ENCODE assay signal across 13 mouse cellular contexts in genomic region chr2:135773194-135773972, GRCm38 (mm10).
DNase-seq lines count a peak whose midpoint lies in the region; ATAC-seq and TF ChIP-seq lines count a peak whose summit lies in the region.
"Had no signal": no experiment of that assay in that cellular context is flagged by ENCODE, and none has a peak within 500 bp of the region (broad histone marks: within the 10 kb centered on the region; RNA-seq: fewer than 3 reads in every experiment).

No protein-coding gene starts in this region.

- WGBS in limb, embryonic 11.5 days: 39% methylated on average over 10 of the region's 10 CpGs
- 41% methylated on average over 10 of the region's 10 CpGs for WGBS in limb, embryonic 10.5 days
- 65% methylated on average over 10 of the region's 10 CpGs for WGBS in hindbrain, embryonic 12.5 days
- 78% methylated on average over 10 of the region's 10 CpGs for WGBS in forebrain, embryonic 16.5 days

- no peak for DNase-seq in frontal cortex, postnatal 25 days (ENCODE audit: low spot score in 2 of 2)
- DNase-seq in limb, embryonic 11.5 days (ENCODE audit: low spot score): no peak
- no peak for DNase-seq in limb, embryonic 10.5 days (ENCODE audit: low spot score)
- DNase-seq: cerebellum, postnatal 36 days; lung, postnatal 4 days; thymus, adult 18-20 months had no signal

- peak; percentile 82 for ATAC-seq in frontal cortex, adult (ENCODE audit: low TSS enrichment)
- peak; percentile 47; the same call in 1 of the 2 replicates for ATAC-seq in limb, embryonic 11.5 days (ENCODE audit: insufficient number of reproducible peaks, low FRiP score, low TSS enrichment, low read depth)
- ATAC-seq in granulocyte monocyte progenitor cell, adult 5-6 weeks (replicated peaks; ENCODE audit: poor library complexity, severe bottlenecking): peak; percentile 74
- no peak for ATAC-seq in hindbrain, embryonic 12.5 days (ENCODE audit: low FRiP score)
- no peak for ATAC-seq in forebrain, embryonic 16.5 days
- ATAC-seq: forebrain, embryonic 14.5 days had no signal

- H3K4me2 ChIP-seq in limb, embryonic 11.5 days (ENCODE audit: low read depth, severe bottlenecking): no peak overlapping the region
- H3K4me2 ChIP-seq in myocyte (ENCODE audit: low read depth): peak overlapping the region; percentile 80
- no peak overlapping the region for H3K4me2 ChIP-seq in hindbrain, embryonic 12.5 days (replicated peaks)
- H3K4me2 ChIP-seq in forebrain, embryonic 16.5 days (ENCODE audit: low read length): no peak overlapping the region
- H3K4me2 ChIP-seq: neural tube, embryonic 12.5 days had no signal

- H3K4me1 ChIP-seq in limb, embryonic 11.5 days (ENCODE audit: control insufficient read depth, insufficient read depth, low read length): 0 out of 2 replicates have a peak, but pooled peaks cover 7% of the 10 kb centered on the region
- peaks cover 20% of the 10 kb centered on the region for H3K4me1 ChIP-seq in limb, embryonic 10.5 days
- H3K4me1 ChIP-seq in hindbrain, embryonic 12.5 days: peaks cover 8% of the 10 kb centered on the region; the same call in 1 of the 2 replicates
- no peaks in the 10 kb centered on the region for H3K4me1 ChIP-seq in forebrain, embryonic 16.5 days (replicated peaks; ENCODE audit: control insufficient read depth, insufficient read depth, low read length)

- no peak overlapping the region for H3K4me3 ChIP-seq in limb, embryonic 11.5 days (ENCODE audit: low read depth, low read length)
- no peak overlapping the region for H3K4me3 ChIP-seq in limb, embryonic 10.5 days
- H3K4me3 ChIP-seq in myocyte: no peak overlapping the region
- H3K4me3 ChIP-seq in hindbrain, embryonic 12.5 days: no peak overlapping the region
- no peak overlapping the region for H3K4me3 ChIP-seq in forebrain, embryonic 16.5 days (replicated peaks; ENCODE audit: low read length)
- H3K4me3 ChIP-seq: neural tube, embryonic 12.5 days had no signal

- H3K27me3 ChIP-seq in limb, embryonic 11.5 days (ENCODE audit: control insufficient read depth, insufficient read depth, low read length): no peaks in the 10 kb centered on the region
- no peaks in the 10 kb centered on the region for H3K27me3 ChIP-seq in limb, embryonic 10.5 days (ENCODE audit: low read depth, poor library complexity, severe bottlenecking)
- no peaks in the 10 kb centered on the region for H3K27me3 ChIP-seq in myocyte (ENCODE audit: control insufficient read depth, insufficient read depth, insufficient read length)
- H3K27me3 ChIP-seq in hindbrain, embryonic 12.5 days: no peaks in the 10 kb centered on the region
- H3K27me3 ChIP-seq in forebrain, embryonic 16.5 days (replicated peaks; ENCODE audit: control insufficient read depth, insufficient read depth, low read length): no peaks in the 10 kb centered on the region
- H3K27me3 ChIP-seq: neural tube, embryonic 12.5 days had no signal

- no peak for TF ChIP-seq POLR2A in myocyte (IDR thresholded peaks at IDR 0.05; ENCODE audit: insufficient read length, low read depth)

- H3K36me3 ChIP-seq in limb, embryonic 11.5 days (ENCODE audit: control insufficient read depth, insufficient read depth, low read length): no peaks in the 10 kb centered on the region
- no peaks in the 10 kb centered on the region for H3K36me3 ChIP-seq in limb, embryonic 10.5 days
- H3K36me3 ChIP-seq in myocyte (ENCODE audit: control insufficient read depth, insufficient read depth): no peaks in the 10 kb centered on the region
- no peaks in the 10 kb centered on the region for H3K36me3 ChIP-seq in hindbrain, embryonic 12.5 days
- no peaks in the 10 kb centered on the region for H3K36me3 ChIP-seq in forebrain, embryonic 16.5 days (ENCODE audit: control insufficient read depth, insufficient read depth)
- H3K36me3 ChIP-seq: neural tube, embryonic 12.5 days had no signal

- no peak overlapping the region for H3K27ac ChIP-seq in limb, embryonic 11.5 days (replicated peaks; ENCODE audit: low read depth, low read length)
- no peak overlapping the region for H3K27ac ChIP-seq in limb, embryonic 10.5 days
- no peak overlapping the region for H3K27ac ChIP-seq in hindbrain, embryonic 12.5 days
- no peak overlapping the region for H3K27ac ChIP-seq in forebrain, embryonic 16.5 days (ENCODE audit: low read length)
- H3K27ac ChIP-seq: neural tube, embryonic 12.5 days had no signal

- H3ac ChIP-seq in myocyte (ENCODE audit: control insufficient read depth, insufficient read length): no peak overlapping the region

- no peaks in the 10 kb centered on the region for H3K9me3 ChIP-seq in limb, embryonic 11.5 days (ENCODE audit: control insufficient read depth, low read length)
- no peaks in the 10 kb centered on the region for H3K9me3 ChIP-seq in limb, embryonic 10.5 days (replicated peaks)
- H3K9me3 ChIP-seq in hindbrain, embryonic 12.5 days (replicated peaks): no peaks in the 10 kb centered on the region
- no peaks in the 10 kb centered on the region for H3K9me3 ChIP-seq in forebrain, embryonic 16.5 days (ENCODE audit: control insufficient read depth, low read length)
- H3K9me3 ChIP-seq: neural tube, embryonic 12.5 days had no signal

- peaks cover 7% of the 10 kb centered on the region for H3K79me2 ChIP-seq in myocyte (ENCODE audit: control insufficient read depth, insufficient read depth)

- no peak overlapping the region for H3K9ac ChIP-seq in limb, embryonic 11.5 days (ENCODE audit: low read length)
- H3K9ac ChIP-seq in hindbrain, embryonic 12.5 days: no peak overlapping the region
- H3K9ac ChIP-seq in forebrain, embryonic 16.5 days (replicated peaks; ENCODE audit: low read depth, low read length): no peak overlapping the region
- H3K9ac ChIP-seq: neural tube, embryonic 12.5 days had no signal

TF ChIP-seq in myocyte, 11 proteins besides CTCF, POLR2A, EP300 and RAD21:
- peak; percentile 3 for TF ChIP-seq USF1 (IDR thresholded peaks at IDR 0.05; ENCODE audit: low read depth)
- no peak for TF ChIP-seq E2F4 (IDR thresholded peaks at IDR 0.05; ENCODE audit: insufficient read depth)
- no peak for TF ChIP-seq POLR2AphosphoS2 (IDR thresholded peaks at IDR 0.05; ENCODE audit: insufficient read length, low read depth)
- TF ChIP-seq SRF (IDR thresholded peaks at IDR 0.05; ENCODE audit: control insufficient read depth, insufficient read length, low read depth): no peak
- peak in 2 of 3 experiments; percentile 26 to 29 for TF ChIP-seq MYOD1 (IDR thresholded peaks at IDR 0.05; ENCODE audit: control insufficient read depth in 1 of 3, insufficient read length in 2 of 3, low read depth in 2 of 3)
- TF ChIP-seq MYOG (IDR thresholded peaks at IDR 0.05; ENCODE audit: control insufficient read depth in 1 of 3, insufficient read depth in 1 of 3, insufficient read length in 2 of 3, low read depth in 2 of 3): peak in 2 of 3 experiments; percentile 31 to 39

Comparison
In these comparisons a context has a peak if more than half of its experiments do, and no peak if none do; other contexts are left out.
1. ATAC-seq: peak in frontal cortex, adult (single experiment), limb, embryonic 11.5 days (single experiment) and granulocyte monocyte progenitor cell, adult 5-6 weeks (single experiment); none in hindbrain, embryonic 12.5 days (single experiment) and forebrain, embryonic 16.5 days (single experiment).